Mouse (Mus musculus) lung, postnatal 0 days (tissue): ENCODE data around the gene Srxn1.

Source experiments
- CTCF ChIP-seq: IDR thresholded peaks from 2 replicates; pipeline ENCODE4 v1.5.1; 2016; ENCODE audit warnings: antibody characterized with exemption, mild to moderate bottlenecking
- EP300 ChIP-seq: IDR thresholded peaks from 2 replicates; pipeline ENCODE4 v1.6.1; 2016; ENCODE audit warnings: antibody characterized with exemption, mild to moderate bottlenecking, control low read depth

GRCm38 (mm10) chr2:152068660-152069433 lies 36.5 kb upstream of the Srxn1 start:
- TF ChIP-seq CTCF (no peak), EP300 (no peak)
